Mouse (Mus musculus) heart, adult 2 months (tissue): ENCODE measurements at regions not wholly inside any gene's neighbourhood (a gene's known extent, or its start where the extent isn't known, plus 50 kb on each side); places are given as distances from the start of the nearest gene placed in this dataset.

Source experiments
- CTCF ChIP-seq: fragments of 200-600 bp; IDR thresholded peaks from 2 replicates; pipeline ENCODE4 v1.8.1; 2022; ENCODE audit warnings: antibody characterized with exemption, mild to moderate bottlenecking, moderate library complexity
- EP300 ChIP-seq: fragments of 200-500 bp; IDR thresholded peaks from 2 replicates; pipeline ENCODE4 v1.6.1; 2011; ENCODE audit warnings: low read depth, low read length, control low read depth; ENCODE audit not compliant: insufficient read depth
- POLR2A ChIP-seq: fragments of 200-500 bp; IDR thresholded peaks from 2 replicates; pipeline ENCODE4 v1.6.1; 2011; ENCODE audit warnings: mild to moderate bottlenecking, low read depth, low read length, control low read depth; ENCODE audit not compliant: insufficient read depth

- TF ChIP-seq CTCF (no peak), POLR2A (no peak), EP300 (no peak)
Measured at GRCm38 (mm10) chr15:68484789-68485188, 1984.1 kb upstream of the Lrrc6 start.
